Mouse (Mus musculus) liver, adult 2 months (tissue): ENCODE data around the gene Tenm2.

Experiments used
- CTCF ChIP-seq: fragments of 200-500 bp; IDR thresholded peaks from 2 replicates; pipeline ENCODE4 v1.5.1; 2011; ENCODE audit warnings: low read depth, low read length, control low read depth
- POLR2A ChIP-seq: fragments of 200-500 bp; IDR thresholded peaks from 2 replicates; pipeline ENCODE4 v1.6.1; 2011; ENCODE audit warnings: low read length, control low read depth; ENCODE audit not compliant: insufficient read depth; ENCODE audit errors: extremely low read depth

- TF ChIP-seq CTCF (no peak), POLR2A (no peak)
Measured at GRCm38 (mm10) chr11:36443821-36444220, 791.9 kb downstream of the Tenm2 start.
